Mouse (Mus musculus): ENCODE data around the gene Utp14b.

- no peak for TF ChIP-seq CTCF (IDR thresholded peaks at IDR 0.05; ENCODE audit: low read depth, low read length)
- TF ChIP-seq POLR2A (IDR thresholded peaks at IDR 0.05; ENCODE audit: borderline replicate concordance, low read depth, low read length) = no peak
These were observed 8.2 kb downstream of the Utp14b start for GRCm38 (mm10) chr1:78665954-78666499.

Measured in bone marrow macrophage, adult 2 months (primary cell).